Mouse (Mus musculus) forebrain, embryonic 11.5 days (tissue): ENCODE measurements at regions not wholly inside any gene's neighbourhood (a gene's known extent, or its start where the extent isn't known, plus 50 kb on each side); places are given as distances from the start of the nearest gene placed in this dataset.

Experiments used
- ATAC-seq: fragments of 200-750 bp; cut with Nextera tagmentation; replicated peaks from 2 replicates; pipeline ENCODE4 v1.8.0; 2017; ENCODE audit warnings: moderate TSS enrichment; ENCODE audit not compliant: low FRiP score
- DNase-seq: peaks from one replicate; pipeline ENCODE4 v3.0.0-alpha.2; 2017; ENCODE audit warnings: low spot score
- H3K27ac ChIP-seq: fragments of 300-500 bp; sonication (generic); 2 replicates; pipeline ENCODE4 v1.5.1; 2014; ENCODE audit warnings: low read depth, low read length
- H3K27me3 ChIP-seq: fragments of 300-500 bp; sonication (generic); 2 replicates; pipeline ENCODE4 v1.6.1; 2014; ENCODE audit warnings: mild to moderate bottlenecking, low read length, mixed read lengths; ENCODE audit not compliant: control insufficient read depth, insufficient read depth
- H3K36me3 ChIP-seq: fragments of 300-500 bp; sonication (generic); 2 replicates; pipeline ENCODE4 v1.6.1; 2014; ENCODE audit warnings: mild to moderate bottlenecking, low read length, moderate library complexity, mixed read lengths; ENCODE audit not compliant: control insufficient read depth, insufficient read depth
- H3K4me1 ChIP-seq: fragments of 300-500 bp; sonication (generic); replicated peaks from 2 replicates; pipeline ENCODE4 v1.6.1; 2014; ENCODE audit warnings: low read length, mixed read lengths; ENCODE audit not compliant: control insufficient read depth, insufficient read depth
- H3K4me2 ChIP-seq: fragments of 300-500 bp; sonication (generic); 2 replicates; pipeline ENCODE4 v1.6.1; 2014; ENCODE audit warnings: low read depth, mild to moderate bottlenecking, low read length, moderate library complexity, mixed read lengths; ENCODE audit not compliant: severe bottlenecking
- H3K4me3 ChIP-seq: fragments of 300-500 bp; sonication (generic); 2 replicates; pipeline ENCODE4 v1.5.1; 2014; ENCODE audit warnings: low read depth, low read length
- H3K9ac ChIP-seq: fragments of 300-500 bp; sonication (generic); 2 replicates; pipeline ENCODE4 v1.6.1; 2014; ENCODE audit warnings: low read length
- H3K9me3 ChIP-seq: fragments of 300-500 bp; sonication (generic); 2 replicates; pipeline ENCODE4 v1.6.1; 2016; ENCODE audit warnings: low read length, mixed read lengths; ENCODE audit not compliant: control insufficient read depth
- WGBS: fragments of 180-500 bp; shearing (Covaris S2); extraction: QIAGEN DNeasy Blood & Tissue Kit; methylation state at CpG from one replicate; pipeline ENCODE4 v1.1.7; 2014; 5-methylcytosine and 5-hydroxymethylcytosine counted together

DNA sequence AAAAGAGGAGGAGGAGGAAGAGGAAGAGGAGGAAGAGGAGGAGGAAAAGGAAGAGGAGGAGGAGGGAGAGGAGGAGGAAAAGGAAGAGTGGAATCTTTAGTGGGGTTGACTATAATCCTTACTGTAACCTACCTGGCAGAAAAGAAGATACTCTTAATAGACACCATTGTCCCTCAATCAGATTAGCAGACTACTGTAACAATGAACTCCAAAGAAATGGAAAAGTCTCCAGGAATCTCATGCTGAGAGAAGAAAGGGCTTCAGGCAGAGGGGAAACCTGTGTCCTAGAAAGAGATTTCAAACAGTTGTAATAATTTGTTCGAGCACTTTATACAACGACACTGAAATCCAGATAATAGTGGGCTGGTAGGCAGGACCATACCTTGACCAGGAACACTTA is 87.6 kb upstream of the Chd2 start:
- H3K27me3 ChIP-seq: no peaks in the 10 kb centered on the region
- 84% methylated on average over 2 of the region's 2 CpGs for WGBS
- no peaks in the 10 kb centered on the region; the same call in 1 of the 2 replicates for H3K9me3 ChIP-seq
- no peak overlapping the region for H3K9ac ChIP-seq
- ATAC-seq (no peak), DNase-seq (no peak)
- no peak overlapping the region for H3K27ac ChIP-seq
- no peaks in the 10 kb centered on the region for H3K4me1 ChIP-seq
- no peaks in the 10 kb centered on the region for H3K36me3 ChIP-seq
- no peak overlapping the region for H3K4me2 ChIP-seq
- no peak overlapping the region for H3K4me3 ChIP-seq

DNA sequence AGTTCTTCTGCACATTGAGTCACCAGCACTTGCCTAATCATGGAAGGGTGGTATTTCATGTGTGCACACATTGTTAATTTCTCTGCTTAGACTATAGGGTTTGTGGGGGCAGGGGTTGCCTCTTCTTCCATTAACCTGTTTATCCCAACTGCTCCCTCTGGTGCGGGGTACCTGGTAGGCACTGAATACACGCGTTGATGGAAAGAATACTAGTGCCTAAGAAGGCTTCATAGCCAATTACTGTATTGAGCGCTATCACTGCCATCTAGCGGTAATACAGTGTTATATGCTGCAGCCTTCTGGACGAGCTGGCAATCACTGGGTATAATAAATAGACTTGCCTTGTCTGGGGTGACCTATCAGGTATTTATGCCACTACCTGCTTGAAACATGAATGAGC is 86.4 kb upstream of the Chd2 start:
- H3K27ac ChIP-seq: no peak overlapping the region
- H3K4me1 ChIP-seq: no peaks in the 10 kb centered on the region
- H3K4me3 ChIP-seq: no peak overlapping the region
- under 1% methylated on average over 6 of the region's 6 CpGs for WGBS
- no peak overlapping the region for H3K4me2 ChIP-seq
- no peaks in the 10 kb centered on the region; the same call in 1 of the 2 replicates for H3K9me3 ChIP-seq
- ATAC-seq (peak; percentile 83), DNase-seq (peak; percentile 70)
- H3K27me3 ChIP-seq: no peaks in the 10 kb centered on the region
- H3K9ac ChIP-seq: no peak overlapping the region
- no peaks in the 10 kb centered on the region for H3K36me3 ChIP-seq

DNA sequence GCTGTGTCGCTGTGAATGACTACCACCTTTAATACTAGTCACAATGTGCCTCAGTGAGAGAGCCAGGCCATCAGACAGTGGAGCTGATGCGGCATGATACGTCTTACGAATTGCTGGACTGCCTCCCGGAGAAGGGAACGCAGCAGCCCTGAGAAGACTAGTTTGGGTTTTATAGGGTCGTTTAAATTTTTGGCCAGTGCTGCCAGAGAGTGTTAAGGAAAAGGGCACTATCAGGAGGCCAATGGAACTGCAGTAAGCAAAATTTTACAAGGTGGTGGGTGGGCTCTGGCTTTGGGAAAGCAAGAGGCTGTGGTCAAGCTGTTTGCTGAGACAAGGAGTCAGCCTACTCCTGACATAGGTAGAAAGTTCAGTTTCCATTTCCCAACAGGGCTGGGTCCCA is 84.7 kb upstream of the Chd2 start:
- Histone ChIP-seq H3K4me1 (no peaks in the 10 kb centered on the region), H3K9ac (no peak overlapping the region), H3K9me3 (no peaks in the 10 kb centered on the region), H3K4me3 (no peak overlapping the region), H3K27me3 (no peaks in the 10 kb centered on the region), H3K4me2 (no peak overlapping the region), H3K36me3 (no peaks in the 10 kb centered on the region), H3K27ac (no peak overlapping the region)
- ATAC-seq (no peak), DNase-seq (no peak)
- 77% methylated on average over 7 of the region's 7 CpGs for WGBS

DNA sequence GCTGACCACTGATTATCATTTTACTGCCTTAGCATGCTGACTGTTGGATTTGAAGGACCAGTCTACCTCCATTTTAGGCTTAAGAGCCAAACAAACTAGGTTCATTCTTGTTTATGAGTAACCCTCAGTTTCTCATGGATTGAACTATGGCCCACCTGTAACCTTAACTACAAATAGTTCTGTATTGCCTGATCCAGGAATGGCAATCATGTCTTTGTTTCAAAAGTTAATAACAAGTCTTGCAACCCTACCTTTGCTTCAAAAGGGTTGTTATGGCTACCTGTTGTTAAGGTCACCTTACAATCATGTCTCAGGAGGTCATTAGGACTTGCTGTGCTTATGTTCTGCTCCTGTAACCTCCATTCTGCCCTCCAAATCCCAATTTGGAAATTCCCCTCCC is 84.0 kb upstream of the Chd2 start:
- Histone ChIP-seq H3K27me3 (no peaks in the 10 kb centered on the region), H3K9me3 (no peaks in the 10 kb centered on the region)
- no peak for ATAC-seq

DNA sequence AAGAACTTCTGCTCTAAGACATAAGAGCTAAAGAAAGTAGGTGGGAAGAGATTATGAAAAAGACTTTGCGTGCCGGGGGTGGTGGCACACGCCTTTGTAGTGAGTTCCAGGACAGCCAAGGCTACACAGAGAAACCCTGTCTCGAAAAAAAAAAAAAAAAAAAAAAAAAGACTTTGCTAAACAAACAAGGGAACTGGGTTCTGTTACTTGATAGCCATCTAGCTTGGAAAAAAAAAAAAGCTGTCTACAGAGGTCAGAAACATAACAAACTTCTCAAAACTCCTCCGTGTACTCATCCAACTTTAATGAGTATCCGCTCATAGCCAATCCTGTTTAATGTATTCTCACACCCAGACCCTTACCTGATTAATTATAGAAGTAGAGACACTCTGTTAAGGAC is 83.4 kb upstream of the Chd2 start:
- H3K4me3 ChIP-seq: no peak overlapping the region
- no peak overlapping the region for H3K27ac ChIP-seq
- H3K27me3 ChIP-seq: no peaks in the 10 kb centered on the region
- no peak overlapping the region for H3K9ac ChIP-seq
- ATAC-seq (no peak), DNase-seq (no peak)
- no peaks in the 10 kb centered on the region for H3K4me1 ChIP-seq
- H3K4me2 ChIP-seq: no peak overlapping the region
- no peaks in the 10 kb centered on the region for H3K9me3 ChIP-seq
- no peaks in the 10 kb centered on the region for H3K36me3 ChIP-seq
- WGBS: 89% methylated on average over 6 of the region's 6 CpGs

More for the DNA sequence above, 84.0 kb upstream of the Chd2 start:
- Histone ChIP-seq H3K36me3 (no peaks in the 10 kb centered on the region), H3K4me3 (no peak overlapping the region), H3K4me1 (no peaks in the 10 kb centered on the region), H3K4me2 (no peak overlapping the region), H3K9ac (no peak overlapping the region), H3K27ac (no peak overlapping the region)
- DNase-seq: no peak

DNA sequence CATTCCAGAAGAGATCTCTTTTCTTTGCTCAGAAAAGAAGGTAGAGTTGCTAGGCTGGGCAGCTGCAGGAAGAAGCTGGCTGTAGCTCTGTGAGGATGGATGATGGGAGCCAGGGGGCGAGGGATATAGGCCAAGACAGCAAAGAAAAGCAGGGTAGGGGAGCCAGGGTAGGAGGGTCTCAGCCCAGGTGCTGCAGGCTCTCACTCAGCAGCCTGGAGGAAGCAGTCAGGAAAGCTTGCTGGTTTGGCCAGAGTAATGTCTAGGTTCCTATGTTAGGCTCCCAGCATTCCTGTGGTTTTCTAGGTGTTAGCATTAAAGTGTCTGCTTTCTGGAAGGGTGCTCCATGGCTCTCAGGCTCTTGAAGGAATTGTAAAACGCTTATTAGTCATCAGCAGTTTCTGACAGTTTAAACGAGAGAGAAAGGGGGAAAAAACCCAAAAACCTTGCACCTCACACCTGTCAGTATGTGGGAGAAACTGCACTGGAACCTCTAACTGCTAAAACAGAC is 82.5 kb upstream of the Chd2 start:
- Histone ChIP-seq H3K9ac (no peak overlapping the region), H3K4me3 (no peak overlapping the region), H3K4me1 (no peaks in the 10 kb centered on the region), H3K27me3 (no peaks in the 10 kb centered on the region), H3K4me2 (no peak overlapping the region), H3K36me3 (no peaks in the 10 kb centered on the region), H3K27ac (no peak overlapping the region), H3K9me3 (no peaks in the 10 kb centered on the region)
- WGBS: 86% methylated on average over 3 of the region's 3 CpGs
- ATAC-seq: no peak
- no peak for DNase-seq

DNA sequence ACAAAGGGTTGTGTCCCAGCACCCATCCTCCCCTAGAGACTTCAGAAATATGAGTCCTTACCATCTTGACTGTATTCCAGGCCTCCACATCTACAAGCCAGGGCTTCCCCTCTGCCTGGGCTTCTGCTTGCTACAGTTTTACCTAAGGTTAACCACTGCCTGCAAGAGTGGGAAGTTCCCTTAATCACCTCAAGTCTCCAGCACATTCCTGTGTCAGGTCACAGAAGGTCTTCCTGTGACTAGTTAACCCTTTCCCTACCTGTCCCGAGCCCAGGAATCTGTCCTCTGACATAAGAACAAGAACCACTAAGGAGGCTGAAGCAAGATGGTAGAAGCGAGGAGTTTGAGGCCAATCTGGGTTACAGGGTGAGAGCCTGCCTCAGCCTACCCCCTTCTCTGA is 80.8 kb upstream of the Chd2 start:
- Histone ChIP-seq H3K27ac (no peak overlapping the region), H3K4me3 (no peak overlapping the region), H3K27me3 (no peaks in the 10 kb centered on the region), H3K9me3 (no peaks in the 10 kb centered on the region), H3K9ac (no peak overlapping the region), H3K4me1 (no peaks in the 10 kb centered on the region; the same call in 1 of the 2 replicates), H3K4me2 (no peak overlapping the region), H3K36me3 (no peaks in the 10 kb centered on the region)
- ATAC-seq (no peak), DNase-seq (no peak)
- 90% methylated on average over 2 of the region's 2 CpGs for WGBS

DNA sequence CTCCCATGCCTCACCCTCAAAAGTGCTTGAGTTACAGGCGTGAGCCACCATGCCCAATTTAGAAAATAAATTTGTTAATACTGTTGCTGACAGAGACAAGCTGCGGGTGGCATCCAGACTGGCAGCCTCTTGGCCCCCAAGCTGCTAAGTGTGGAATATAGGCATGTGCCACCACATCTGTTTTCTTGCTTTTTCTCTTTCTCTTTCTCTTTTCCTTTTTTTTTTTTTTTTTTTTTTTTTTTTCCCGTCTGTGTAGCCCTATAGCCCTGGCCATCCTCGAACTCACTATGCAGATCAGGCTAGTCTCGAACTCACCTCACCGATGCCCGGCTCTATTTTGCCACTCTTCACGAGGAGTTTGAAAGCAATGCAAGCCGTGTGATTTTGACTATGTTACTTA is 78.7 kb upstream of the Chd2 start:
- ATAC-seq (no peak), DNase-seq (no peak)
- no peak overlapping the region for H3K9ac ChIP-seq
- no peak overlapping the region for H3K4me2 ChIP-seq
- H3K9me3 ChIP-seq: no peaks in the 10 kb centered on the region
- no peak overlapping the region for H3K4me3 ChIP-seq
- peaks cover 3% of the 10 kb centered on the region; the same call in 1 of the 2 replicates for H3K4me1 ChIP-seq
- H3K27ac ChIP-seq: no peak overlapping the region
- H3K27me3 ChIP-seq: no peaks in the 10 kb centered on the region
- H3K36me3 ChIP-seq: no peaks in the 10 kb centered on the region
- WGBS: 95% methylated on average over 9 of the region's 9 CpGs

DNA sequence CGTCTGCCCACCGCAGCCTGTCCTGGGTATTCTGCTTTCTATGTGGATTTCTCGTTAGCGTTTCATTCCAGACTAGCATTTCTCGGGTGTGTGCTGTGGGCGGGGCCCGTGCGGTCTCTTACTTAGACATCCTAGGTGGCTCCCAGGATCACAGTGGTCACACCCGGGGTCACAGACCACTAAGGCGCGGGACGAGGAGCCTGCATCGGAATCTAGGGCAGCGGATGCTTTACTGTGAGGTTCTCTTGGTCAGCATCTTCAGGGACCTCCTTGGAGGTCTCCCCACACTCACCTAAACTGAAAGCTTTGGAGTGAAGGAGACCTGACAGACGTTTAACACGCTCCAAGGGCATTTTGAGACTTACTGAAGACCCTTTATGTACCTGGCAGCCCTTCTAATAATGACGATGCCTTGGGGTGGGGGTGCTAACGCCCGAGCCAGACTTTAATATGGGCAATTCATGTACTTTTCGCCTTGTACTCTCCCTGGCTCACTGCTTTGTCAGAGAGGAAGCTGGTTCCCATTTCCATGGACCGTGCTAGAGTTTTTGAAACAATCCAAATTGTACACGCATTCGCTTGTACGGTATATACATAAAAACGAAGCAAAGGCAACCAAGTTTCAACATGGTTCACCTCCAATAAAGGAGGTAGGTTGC is 77.3 kb upstream of the Chd2 start:
- DNase-seq: peak; percentile 63
- WGBS: 15% methylated on average over 25 of the region's 25 CpGs

More for the DNA sequence above, 77.3 kb upstream of the Chd2 start:
- Histone ChIP-seq H3K4me3 (peak overlapping the region; percentile 50), H3K27ac (peak overlapping the region; percentile 99), H3K4me1 (peaks cover 3% of the 10 kb centered on the region; the same call in 1 of the 2 replicates), H3K9ac (peak overlapping the region; percentile 98), H3K36me3 (no peaks in the 10 kb centered on the region), H3K27me3 (no peaks in the 10 kb centered on the region), H3K4me2 (peak overlapping the region; percentile 74), H3K9me3 (no peaks in the 10 kb centered on the region)
- ATAC-seq: peak; percentile 57; the same call in 1 of the 2 replicates
